Mouse (Mus musculus): Measurements from ENCODE around the gene Lifr.

The Lifr gene

DNA sequence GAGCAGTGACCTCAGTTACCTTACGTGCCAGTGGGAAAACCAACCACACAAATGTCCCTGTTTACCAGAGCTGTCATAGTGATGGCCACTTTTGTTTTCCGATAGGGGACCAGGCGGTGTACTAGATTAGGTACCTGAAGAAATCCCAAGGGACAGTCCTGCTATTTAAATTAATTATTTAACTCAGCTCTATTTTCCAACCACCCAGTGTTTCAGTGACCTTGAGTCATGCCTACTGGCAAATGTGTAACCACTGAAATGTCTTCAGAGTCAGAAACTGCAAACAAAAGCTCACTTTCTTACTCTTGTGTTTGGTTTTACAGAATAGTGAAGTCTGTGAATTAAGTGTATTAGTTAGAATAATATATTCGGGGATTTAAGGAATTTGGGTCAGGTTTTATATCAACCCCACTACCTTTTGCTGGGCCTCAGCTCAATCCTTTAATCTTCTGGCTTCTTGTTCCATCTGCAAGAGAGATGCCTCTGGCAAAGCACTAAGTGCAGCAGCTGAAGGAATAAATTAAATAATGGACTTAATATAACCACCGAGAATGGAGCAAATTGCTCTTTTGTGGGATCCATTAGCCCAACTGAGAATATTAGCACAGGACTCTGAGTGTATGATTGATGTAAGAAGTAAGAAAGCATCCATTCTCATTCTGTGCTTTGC, 33.5 kb downstream of the Lifr start:
- no peak for DNase-seq (ENCODE audit: extremely low read depth, insufficient read length, low spot score)

DNA sequence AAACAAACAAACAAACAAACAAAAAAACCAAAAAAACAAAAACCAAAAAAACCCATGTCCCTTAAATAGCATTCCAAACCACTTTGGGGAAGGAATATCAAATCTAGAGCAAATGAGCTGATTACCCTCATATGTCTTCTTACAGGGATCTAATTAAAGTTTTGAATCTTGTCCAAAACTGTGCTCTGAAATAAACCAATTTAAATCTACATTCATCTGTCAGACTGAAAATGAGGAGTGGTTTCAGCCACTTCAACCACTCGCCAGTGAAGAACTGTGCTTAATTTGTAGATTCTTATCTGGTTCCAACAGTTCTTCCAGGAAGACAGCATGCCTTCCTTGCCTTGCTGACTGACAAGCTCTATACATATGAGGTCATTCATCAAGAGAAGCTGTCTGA, 35.8 kb downstream of the Lifr start:
- no peak for DNase-seq (ENCODE audit: extremely low read depth, insufficient read length, low spot score)

DNA sequence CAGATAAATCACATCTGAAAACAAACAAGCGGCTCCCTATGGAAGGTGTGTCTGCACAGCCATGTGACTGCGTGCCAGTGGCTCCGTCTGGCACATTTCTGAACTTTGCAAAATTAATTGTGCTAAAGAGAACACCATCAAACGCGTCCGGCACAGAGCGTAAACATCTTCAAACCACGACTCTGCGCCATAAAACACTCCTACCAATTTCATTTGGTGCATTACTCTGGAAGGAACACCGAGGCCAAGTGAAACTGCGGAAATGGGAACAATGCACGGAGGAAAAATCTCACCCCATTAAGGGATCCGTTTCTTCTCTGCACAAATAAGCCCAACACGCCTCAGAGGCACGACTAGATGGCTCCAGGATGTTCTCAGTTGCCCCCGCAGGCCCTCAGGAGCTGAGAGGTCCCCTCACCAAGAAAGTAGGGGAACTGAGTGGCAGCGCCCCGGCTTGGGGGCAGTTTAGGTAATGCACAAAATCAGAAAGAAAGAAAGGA, 38.3 kb downstream of the Lifr start:
- no peak for DNase-seq (ENCODE audit: extremely low read depth, insufficient read length, low spot score)

DNA sequence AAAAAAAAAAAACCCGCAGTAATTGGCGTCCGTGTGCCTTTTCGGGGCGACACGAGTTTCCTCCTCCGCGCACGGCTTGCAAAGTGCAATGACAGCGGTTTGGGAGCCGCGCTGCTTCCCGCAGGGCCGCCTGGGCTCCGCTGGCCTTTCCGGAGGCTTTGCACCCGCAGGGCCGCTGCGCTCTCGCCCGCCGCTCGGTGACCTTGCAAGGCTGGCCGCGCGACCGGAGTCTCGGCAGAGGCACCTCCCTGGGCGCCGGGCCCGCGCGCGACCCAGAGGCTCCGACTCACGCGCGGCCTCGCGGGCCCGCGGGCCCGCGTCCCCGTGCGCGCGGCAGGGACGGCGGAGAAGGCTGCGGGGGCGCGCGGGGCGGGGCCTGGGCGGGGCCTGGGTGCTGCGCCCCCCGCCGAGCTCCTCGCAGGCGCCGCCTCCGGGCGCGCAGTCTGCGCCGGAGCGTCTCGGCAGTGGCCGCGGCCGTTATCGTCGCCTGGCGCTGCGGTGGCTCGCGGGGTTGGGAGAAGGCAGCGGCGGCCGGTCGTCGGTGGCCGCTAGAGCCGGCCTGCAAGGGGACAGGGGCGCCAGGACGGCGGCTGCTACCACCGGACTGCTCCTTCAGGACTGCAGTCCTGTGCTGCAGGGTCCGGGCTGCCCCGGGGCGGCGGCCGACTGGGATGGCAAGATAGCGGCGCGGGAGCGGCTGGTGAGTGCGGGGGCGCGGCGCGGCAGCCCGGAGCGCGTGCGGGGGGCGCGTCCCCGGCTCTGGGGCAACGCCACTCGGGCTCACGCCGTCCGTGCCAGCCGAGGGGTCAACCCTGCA, 38.9 kb downstream of the Lifr start:
- DNase-seq (ENCODE audit: extremely low read depth, insufficient read length, low spot score): no peak

DNA sequence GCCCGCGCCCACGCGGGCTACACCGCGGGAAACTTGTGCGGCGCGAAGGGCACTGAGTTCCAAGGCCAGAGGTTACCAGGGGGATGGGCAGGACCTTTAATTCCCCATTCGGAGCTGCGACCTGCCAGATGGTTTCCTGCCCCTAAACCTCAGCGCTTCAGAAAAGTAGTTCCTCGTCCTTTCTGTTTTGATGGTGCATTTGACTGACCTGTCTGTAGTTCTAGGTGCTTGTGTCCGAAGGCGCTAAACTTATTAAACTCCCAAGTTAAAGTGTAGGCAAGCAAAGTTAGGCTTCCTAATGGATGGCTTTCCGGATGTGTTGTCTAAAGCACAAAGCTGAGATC, 39.5 kb downstream of the Lifr start:
- DNase-seq (ENCODE audit: extremely low read depth, insufficient read length, low spot score): no peak

DNA sequence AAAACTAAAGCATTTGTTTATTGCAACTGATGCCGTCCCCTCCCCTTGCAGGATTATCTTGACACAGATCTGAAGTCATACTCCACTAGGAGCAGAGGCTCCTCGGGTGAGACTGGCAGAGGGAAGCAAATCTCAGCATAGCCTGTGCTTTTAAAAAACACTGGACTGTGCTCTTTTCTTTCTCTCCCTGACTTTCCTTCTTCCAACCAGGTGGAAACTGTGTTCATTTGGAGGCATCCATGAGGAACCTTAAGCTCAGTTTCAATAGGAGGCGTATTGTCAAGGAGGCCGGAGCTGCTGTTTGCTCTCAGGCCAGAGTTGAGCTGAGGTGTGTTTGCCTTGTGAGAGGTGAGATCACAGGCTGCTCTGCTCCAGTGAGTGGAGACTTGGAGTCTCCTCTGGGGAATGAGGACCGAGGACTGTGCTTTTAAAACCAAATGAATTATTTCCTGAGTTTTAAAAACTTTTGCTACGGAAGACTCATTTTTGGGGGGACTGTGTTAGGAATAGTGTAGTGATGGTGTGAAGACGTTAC, 40.3 kb downstream of the Lifr start:
- DNase-seq (ENCODE audit: extremely low read depth, insufficient read length, low spot score): no peak

DNA sequence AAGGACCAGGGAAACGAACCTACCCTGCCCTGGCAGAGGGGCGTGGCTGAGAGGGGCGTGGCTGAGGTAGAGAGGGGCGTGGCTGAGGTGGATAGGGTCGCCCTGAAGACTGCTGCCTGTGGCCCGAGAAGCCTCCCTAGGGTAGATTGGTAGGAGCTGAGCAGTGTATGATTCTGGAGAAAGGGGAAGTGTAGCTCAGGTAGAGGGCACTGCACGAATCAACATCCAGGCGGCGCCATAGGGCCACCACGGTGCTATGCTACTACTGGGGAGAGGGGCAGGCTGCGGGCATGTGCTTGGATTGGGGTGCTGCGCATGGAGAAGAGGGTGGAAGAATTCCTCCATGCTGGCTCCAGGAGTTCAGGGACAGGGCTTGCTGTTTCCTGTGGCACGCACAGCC, 42.3 kb downstream of the Lifr start:
- DNase-seq (ENCODE audit: extremely low read depth, insufficient read length, low spot score): no peak

DNA sequence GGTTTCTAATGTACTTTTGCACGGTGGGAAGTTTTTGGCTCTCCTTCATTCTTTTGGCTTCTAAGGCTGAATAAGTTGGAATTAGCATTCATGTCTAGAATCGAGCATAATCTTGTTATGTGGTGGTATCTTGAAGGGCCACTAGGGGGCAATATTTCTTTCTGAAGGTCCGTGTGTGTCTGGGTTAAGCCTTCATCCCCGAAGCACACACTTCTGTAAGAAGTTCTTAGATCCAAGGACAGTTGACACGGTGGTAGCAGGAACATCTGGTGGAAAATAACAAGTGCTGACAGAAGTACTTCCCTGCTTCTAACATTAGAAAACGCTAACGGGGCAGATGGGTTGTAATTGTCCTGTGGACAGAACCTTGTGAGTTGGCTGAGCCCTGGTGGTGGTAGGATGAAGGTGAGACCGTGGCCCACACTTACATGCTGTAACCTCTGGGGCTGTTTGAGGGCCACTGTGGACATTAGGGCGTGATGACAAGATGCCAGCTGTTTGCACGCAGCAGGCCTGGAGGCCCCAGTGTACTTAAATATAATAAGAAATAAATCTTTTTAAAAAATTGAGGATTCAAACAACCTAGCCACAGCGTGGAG, 44.1 kb downstream of the Lifr start:
- no peak for DNase-seq (ENCODE audit: extremely low read depth, insufficient read length, low spot score)

DNA sequence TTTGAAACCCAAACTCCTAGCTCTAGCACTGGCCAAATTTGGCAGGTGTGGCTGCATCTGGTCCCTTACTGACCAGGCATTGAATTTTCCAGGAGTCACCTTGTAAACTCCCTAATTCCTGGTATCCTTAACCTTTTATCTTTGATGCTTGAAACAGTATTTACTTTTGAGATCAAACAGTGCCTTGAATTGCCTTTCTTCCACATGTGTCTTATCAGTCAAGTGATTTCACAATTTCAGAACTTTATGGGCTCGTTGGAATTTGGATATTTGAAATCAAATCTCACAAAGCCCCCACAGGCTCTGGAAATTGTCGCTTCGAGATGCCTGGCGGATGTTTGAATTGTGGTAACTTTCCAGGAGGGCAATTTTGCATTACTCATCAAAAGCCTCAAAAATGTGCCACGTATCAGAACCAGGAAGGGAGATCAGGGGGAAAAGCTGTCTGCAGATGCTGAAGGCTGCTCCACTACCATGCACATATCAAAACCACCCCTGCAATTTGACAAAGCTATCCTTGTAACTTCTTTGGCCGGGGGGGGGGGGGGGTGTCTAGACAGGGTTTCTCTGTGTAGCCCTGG, 45.7 kb downstream of the Lifr start:
- DNase-seq (ENCODE audit: extremely low read depth, insufficient read length, low spot score): no peak

DNA sequence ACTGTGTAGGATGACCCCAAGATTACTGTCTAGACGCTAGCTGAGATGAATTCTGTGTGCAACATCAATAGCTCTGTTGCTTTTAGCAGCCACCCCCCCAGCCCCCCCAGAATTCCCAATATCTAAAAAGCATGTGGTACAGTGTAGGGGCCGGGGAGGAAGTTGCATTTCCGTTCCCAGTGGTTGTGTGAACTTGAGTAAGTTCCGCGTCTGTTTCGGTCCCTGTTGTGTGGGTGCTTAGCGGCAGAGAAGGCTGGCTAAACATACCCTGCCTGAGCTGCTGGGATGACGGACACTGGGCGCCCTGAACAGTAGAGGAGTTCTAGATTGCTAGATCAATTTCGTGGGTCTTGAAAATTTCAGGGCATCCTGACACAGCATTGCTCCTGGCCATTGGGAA, 46.5 kb downstream of the Lifr start:
- no peak for DNase-seq (ENCODE audit: extremely low read depth, insufficient read length, low spot score)

DNA sequence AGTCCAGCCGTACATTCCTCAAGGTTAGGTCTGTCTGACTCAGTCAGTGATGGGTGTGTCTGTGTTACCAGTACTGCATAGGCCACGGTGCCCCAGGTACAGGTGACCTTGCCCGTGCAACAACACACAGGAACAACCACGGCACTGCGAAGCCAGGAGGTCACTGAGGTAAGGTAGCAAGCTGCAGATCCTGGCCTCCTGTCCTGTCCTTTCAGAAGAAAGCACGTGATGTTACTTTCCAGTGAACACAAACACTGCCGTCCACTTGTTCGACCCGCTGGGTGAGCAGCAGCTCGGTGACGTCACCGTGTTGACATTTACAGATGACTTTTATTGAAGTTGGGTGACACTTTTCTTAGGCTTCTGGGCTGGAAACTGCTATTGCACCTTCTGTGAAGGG, 47.2 kb downstream of the Lifr start:
- DNase-seq (ENCODE audit: extremely low read depth, insufficient read length, low spot score): no peak

DNA sequence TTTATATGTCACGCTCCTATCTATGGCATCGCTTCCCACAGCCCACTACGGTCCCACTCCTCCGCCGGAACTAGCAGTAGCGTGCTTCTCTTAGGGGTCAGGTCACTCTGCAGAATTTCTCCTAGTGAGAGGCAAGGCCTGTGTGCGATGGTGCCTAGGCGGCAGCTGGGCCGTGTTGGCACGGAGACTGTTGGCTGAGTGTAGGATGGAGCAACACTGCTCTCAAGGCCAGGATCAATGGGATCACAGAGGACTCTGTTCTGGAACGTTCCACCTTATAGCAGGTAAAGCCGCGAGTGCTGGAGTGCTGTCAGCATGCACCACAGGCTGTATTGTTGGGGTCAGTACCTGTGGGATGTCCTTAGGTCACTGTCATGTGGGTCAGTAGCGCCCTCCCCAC, 48.1 kb downstream of the Lifr start:
- no peak for DNase-seq (ENCODE audit: extremely low read depth, insufficient read length, low spot score)

DNA sequence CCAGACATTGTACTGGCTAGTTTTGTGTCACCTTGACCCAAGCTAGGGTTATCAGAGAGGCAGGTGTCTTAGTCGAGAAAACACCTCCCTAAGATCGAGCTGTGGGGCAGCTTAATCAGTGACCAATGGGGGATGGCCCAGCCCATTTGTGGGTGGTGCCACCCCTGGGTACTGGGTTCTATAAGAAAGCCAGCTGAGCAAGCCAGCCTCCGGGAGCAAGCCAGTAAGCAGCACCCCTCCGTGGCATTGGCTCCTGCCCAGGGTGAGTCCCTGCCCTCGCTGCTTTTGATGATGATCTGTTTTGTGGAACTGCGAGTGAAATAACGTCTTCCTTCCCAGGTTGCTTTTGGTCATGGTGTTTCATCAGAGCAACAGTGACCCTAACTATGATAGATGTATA, 49.9 kb downstream of the Lifr start:
- no peak for DNase-seq (ENCODE audit: extremely low read depth, insufficient read length, low spot score)

DNA sequence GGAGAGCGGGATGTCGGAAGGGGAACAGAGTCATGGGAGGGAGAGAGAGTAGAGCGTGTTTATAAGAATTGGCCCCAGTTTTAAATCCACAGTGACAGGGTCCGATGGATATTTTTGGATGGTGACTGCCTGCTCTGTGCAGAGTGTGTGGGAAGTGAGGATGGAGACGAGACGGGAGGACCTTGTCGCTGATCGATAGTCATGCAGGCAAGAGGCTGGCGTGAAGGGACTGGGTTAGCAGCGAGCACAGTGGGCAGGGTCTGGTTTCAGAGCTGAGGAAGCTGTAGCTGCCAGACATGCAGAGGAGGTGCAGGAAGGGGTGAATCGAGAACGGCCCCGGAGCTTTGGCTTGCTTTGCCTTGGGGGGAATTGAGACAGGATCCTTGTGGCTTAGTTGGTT, 50.8 kb downstream of the Lifr start:
- DNase-seq (ENCODE audit: extremely low read depth, insufficient read length, low spot score): no peak

DNA sequence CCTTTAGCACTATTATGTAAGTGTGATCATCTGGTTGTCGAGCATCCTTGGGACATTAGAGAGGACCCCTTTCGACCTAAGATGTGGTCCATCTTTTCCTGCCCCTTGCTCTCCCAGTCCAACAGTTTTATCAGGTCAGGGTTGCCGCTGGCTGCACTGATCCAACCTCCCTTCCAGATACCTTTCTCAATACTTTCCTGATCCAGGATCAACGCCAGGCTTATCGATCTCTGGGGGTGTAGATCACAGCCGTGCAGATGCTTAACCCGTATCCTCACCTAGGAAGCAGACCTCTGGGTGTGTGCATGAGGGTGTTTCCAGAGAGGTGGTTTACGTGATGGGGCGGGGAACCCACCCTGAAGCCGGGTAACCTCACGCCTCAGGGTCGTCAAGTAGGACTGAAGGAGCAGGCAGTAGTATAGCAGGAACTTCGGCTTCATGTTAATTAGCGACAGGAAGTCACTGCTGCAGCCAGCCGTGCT, 53.3 kb downstream of the Lifr start:
- no peak for DNase-seq (ENCODE audit: extremely low read depth, insufficient read length, low spot score)

DNA sequence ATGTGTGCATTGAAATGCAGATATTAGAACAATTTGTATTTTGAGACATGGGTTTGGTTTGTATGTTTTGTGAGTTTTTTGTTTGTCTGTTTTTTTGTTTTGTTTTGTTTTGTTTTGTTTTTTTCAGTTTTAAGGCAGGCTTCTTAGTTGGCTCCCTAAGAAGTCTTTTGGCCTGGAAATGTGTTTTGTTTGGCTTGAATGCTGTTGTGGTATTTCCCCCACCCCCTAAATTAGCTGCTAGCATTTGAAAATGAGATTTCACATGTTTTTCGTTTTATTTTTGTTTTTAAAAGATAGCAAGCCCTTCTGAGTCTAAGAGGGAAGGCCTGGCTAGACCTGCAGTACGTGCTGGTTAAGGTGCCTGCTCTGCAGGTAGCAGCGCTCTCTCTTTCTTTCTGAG, 54.1 kb downstream of the Lifr start:
- DNase-seq (ENCODE audit: extremely low read depth, insufficient read length, low spot score): no peak

DNA sequence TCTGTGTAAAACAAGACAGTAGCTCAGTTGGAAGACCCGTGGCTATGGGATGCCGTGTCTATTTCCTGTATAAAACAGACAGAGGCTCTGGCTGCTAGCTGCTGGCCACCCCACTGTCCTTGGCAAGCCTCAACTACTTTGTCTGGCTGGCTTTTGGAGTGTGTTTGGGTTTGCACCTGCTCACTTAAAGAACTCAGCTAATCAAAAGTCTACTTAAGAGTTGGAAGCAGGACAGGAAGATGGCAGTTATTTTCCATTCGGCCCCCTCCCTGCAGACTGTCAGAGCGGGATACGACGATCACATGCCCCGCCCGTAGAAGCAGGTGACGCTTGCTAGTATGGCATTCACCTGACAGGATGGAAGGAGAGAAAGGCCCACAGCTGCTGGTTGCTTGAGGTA, 54.5 kb downstream of the Lifr start:
- DNase-seq (ENCODE audit: extremely low read depth, insufficient read length, low spot score): no peak

DNA sequence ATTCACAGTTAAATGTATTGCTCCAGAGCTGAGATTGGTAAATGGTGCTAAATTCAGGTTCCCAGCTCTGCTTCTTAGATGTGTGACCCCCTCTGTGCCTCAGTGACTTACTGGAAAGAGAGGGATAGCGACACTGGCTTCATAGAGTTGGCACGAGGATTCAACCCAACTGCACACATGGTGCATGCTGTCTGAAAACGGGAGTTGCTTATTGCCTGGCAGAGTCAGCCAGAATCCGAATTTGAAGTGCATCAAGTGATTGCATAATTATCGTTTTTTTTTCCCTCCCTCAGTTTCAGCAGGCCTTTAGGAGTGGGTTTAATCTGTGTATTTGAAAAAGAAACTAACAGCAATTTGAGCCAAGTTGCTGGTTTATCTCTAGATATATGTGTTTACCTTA, 55.1 kb downstream of the Lifr start:
- no peak for DNase-seq (ENCODE audit: extremely low read depth, insufficient read length, low spot score)

DNA sequence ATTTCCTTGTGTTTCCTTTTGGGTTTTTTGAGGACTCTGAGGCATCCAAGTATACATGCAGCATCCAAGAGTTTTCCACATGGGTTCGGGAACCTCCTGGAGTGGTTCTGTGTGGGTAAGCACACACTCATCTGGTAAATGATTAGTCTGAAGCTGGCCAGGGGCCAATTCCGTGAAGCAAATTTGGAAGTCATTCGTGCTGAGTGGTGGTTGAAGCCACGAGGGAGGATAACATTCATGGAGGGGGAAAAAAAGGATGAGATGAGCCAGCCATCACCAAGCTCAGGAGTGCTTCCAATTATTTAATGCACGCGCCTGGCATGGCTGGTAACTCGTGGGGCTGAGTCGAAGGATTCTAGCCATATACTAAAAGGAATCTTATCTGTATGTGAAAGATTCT, 56.1 kb downstream of the Lifr start:
- DNase-seq (ENCODE audit: extremely low read depth, insufficient read length, low spot score): no peak

DNA sequence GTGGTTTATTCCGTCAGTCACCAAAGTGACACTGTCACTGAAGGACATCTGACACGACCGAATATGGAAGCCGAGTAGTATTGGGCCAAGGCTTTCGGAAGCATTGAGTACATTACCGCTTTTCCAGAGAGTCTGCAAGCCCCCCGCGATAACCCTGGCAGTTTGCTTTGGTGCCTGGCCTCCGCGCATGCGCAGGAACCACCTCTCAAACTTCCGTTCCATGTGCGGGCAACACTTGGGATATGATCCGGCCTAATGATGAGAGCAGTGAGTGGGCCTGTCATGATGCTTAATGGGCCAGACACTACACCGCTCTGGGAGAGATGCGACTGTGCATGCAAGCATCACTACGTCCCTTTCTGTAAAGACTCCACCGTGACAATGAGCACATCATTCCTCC, 59.4 kb downstream of the Lifr start:
- DNase-seq (ENCODE audit: extremely low read depth, insufficient read length, low spot score): no peak

DNA sequence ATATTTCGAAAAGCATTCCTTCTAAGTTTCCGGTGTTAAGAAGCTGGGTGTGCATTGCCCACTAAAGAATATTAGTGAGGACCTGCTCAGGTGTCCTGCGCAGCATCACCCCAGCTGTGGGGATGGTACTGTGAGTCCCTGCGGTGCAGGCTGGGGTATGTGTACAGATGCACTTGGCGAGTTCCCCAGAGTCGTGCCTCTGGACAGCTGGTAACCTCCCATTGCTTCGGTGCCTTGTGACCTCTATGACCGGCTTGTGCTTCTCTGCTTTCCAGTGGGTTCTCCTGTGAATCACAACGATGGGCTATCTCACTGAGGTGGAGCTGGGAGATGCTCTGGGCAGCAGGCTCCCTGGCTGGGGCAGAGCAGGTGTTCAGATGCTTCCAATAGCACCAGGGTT, 60.2 kb downstream of the Lifr start:
- DNase-seq (ENCODE audit: extremely low read depth, insufficient read length, low spot score): no peak
